In genomic region chr1:52166652-52167220, GRCm38 (mm10) we compare ENCODE assay signal across 10 mouse cellular contexts. TPM values are rescaled to one million over a fixed set of nuclear protein-coding genes. Genes with fewer than 3 reads are reported as not detected.
DNase-seq lines count a peak whose midpoint lies in the region; ATAC-seq and TF ChIP-seq lines count a peak whose summit lies in the region.
"Had no signal": no experiment of that assay in that cellular context is flagged by ENCODE, and none has a peak within 500 bp of the region (broad histone marks: within the 10 kb centered on the region; RNA-seq: fewer than 3 reads in every experiment).

No protein-coding gene starts in this region.

- TF ChIP-seq CTCF in forebrain, postnatal 0 days (IDR thresholded peaks at IDR 0.05; ENCODE audit: low read depth) = no peak
- no peak for TF ChIP-seq CTCF in midbrain, postnatal 0 days (IDR thresholded peaks at IDR 0.05)
- no peak for TF ChIP-seq CTCF in stomach, postnatal 0 days (IDR thresholded peaks at IDR 0.05; ENCODE audit: low read depth)

- no peak overlapping the region for H3K9ac ChIP-seq in forebrain, postnatal 0 days
- H3K9ac ChIP-seq in forebrain, embryonic 11.5 days (ENCODE audit: low read length) = no peak overlapping the region
- H3K9ac ChIP-seq in midbrain, postnatal 0 days (replicated peaks; ENCODE audit: low read length, poor library complexity, severe bottlenecking) = no peak overlapping the region
- H3K9ac ChIP-seq in stomach, postnatal 0 days (ENCODE audit: low read length) = no peak overlapping the region
- H3K9ac ChIP-seq: liver, embryonic 13.5 days had no signal

- H3K9me3 ChIP-seq in forebrain, postnatal 0 days (ENCODE audit: low read length) = no peaks in the 10 kb centered on the region
- no peaks in the 10 kb centered on the region for H3K9me3 ChIP-seq in forebrain, embryonic 11.5 days (ENCODE audit: control insufficient read depth, low read length)
- H3K9me3 ChIP-seq in midbrain, embryonic 10.5 days (replicated peaks) = no peaks in the 10 kb centered on the region
- no peaks in the 10 kb centered on the region for H3K9me3 ChIP-seq in midbrain, postnatal 0 days (ENCODE audit: low read length)
- no peaks in the 10 kb centered on the region for H3K9me3 ChIP-seq in stomach, postnatal 0 days (ENCODE audit: control insufficient read depth, low read length)
- H3K9me3 ChIP-seq: G1E; liver, embryonic 13.5 days had no signal

- ATAC-seq in forebrain, postnatal 0 days = 0 out of 2 replicates have a peak, but pooled peaks have one; percentile 14
- no peak for ATAC-seq in forebrain, embryonic 11.5 days (replicated peaks; ENCODE audit: low FRiP score)
- no peak for ATAC-seq in midbrain, postnatal 0 days (ENCODE audit: low FRiP score)
- ATAC-seq in hematopoietic stem cell, adult 5-6 weeks (replicated peaks in 1 of 2; ENCODE audit: insufficient read depth in 1 of 2, low FRiP score in 2 of 2, low TSS enrichment in 1 of 2, low read depth in 1 of 2, poor library complexity in 2 of 2, severe bottlenecking in 2 of 2) = peak; percentile 72 to 76
- ATAC-seq in stomach, postnatal 0 days (ENCODE audit: low FRiP score, low TSS enrichment) = no peak

- H3K4me1 ChIP-seq in forebrain, postnatal 0 days (ENCODE audit: insufficient read depth) = no peaks in the 10 kb centered on the region
- H3K4me1 ChIP-seq in forebrain, embryonic 11.5 days (replicated peaks; ENCODE audit: control insufficient read depth, insufficient read depth, low read length) = no peaks in the 10 kb centered on the region
- H3K4me1 ChIP-seq in midbrain, embryonic 10.5 days = 0 out of 2 replicates have a peak, but pooled peaks cover under 1% of the 10 kb centered on the region
- H3K4me1 ChIP-seq in midbrain, postnatal 0 days (ENCODE audit: insufficient read depth, low read length) = no peaks in the 10 kb centered on the region
- H3K4me1 ChIP-seq in stomach, postnatal 0 days (replicated peaks; ENCODE audit: control insufficient read depth, insufficient read depth) = no peaks in the 10 kb centered on the region

- H3K36me3 ChIP-seq in forebrain, postnatal 0 days (ENCODE audit: insufficient read depth) = peaks cover 17% of the 10 kb centered on the region
- no peaks in the 10 kb centered on the region for H3K36me3 ChIP-seq in forebrain, embryonic 11.5 days (ENCODE audit: control insufficient read depth, insufficient read depth, low read length)
- H3K36me3 ChIP-seq in midbrain, embryonic 10.5 days = no peaks in the 10 kb centered on the region
- peaks cover 13% of the 10 kb centered on the region; the same call in 1 of the 2 replicates for H3K36me3 ChIP-seq in midbrain, postnatal 0 days (ENCODE audit: insufficient read depth, low read length)
- no peaks in the 10 kb centered on the region for H3K36me3 ChIP-seq in stomach, postnatal 0 days (ENCODE audit: control insufficient read depth, insufficient read depth, low read length)

- no peak overlapping the region for H3K4me2 ChIP-seq in forebrain, postnatal 0 days (ENCODE audit: low read depth)
- H3K4me2 ChIP-seq in forebrain, embryonic 11.5 days (ENCODE audit: low read depth, low read length, severe bottlenecking) = no peak overlapping the region
- no peak overlapping the region for H3K4me2 ChIP-seq in midbrain, postnatal 0 days (ENCODE audit: low read depth, low read length, poor library complexity, severe bottlenecking)
- H3K4me2 ChIP-seq in stomach, postnatal 0 days (replicated peaks; ENCODE audit: low read depth) = peak overlapping the region; percentile 5; the same call in 1 of the 2 replicates
- H3K4me2 ChIP-seq: liver, embryonic 13.5 days had no signal

- H3K4me3 ChIP-seq in forebrain, postnatal 0 days (ENCODE audit: low read depth, low read length) = no peak overlapping the region
- no peak overlapping the region for H3K4me3 ChIP-seq in forebrain, embryonic 11.5 days (ENCODE audit: low read depth, low read length)
- no peak overlapping the region for H3K4me3 ChIP-seq in midbrain, embryonic 10.5 days
- H3K4me3 ChIP-seq in midbrain, postnatal 0 days (ENCODE audit: low read depth, low read length) = no peak overlapping the region
- no peak overlapping the region for H3K4me3 ChIP-seq in stomach, postnatal 0 days (ENCODE audit: low read depth, low read length)
- H3K4me3 ChIP-seq: liver, embryonic 13.5 days had no signal

- H3K27me3 ChIP-seq in forebrain, postnatal 0 days (ENCODE audit: insufficient read depth, low read length) = no peaks in the 10 kb centered on the region
- H3K27me3 ChIP-seq in forebrain, embryonic 11.5 days (ENCODE audit: control insufficient read depth, insufficient read depth, low read length) = no peaks in the 10 kb centered on the region
- H3K27me3 ChIP-seq in midbrain, embryonic 10.5 days (ENCODE audit: low read depth, poor library complexity, severe bottlenecking) = no peaks in the 10 kb centered on the region
- H3K27me3 ChIP-seq in midbrain, postnatal 0 days (ENCODE audit: insufficient read depth, low read length) = no peaks in the 10 kb centered on the region
- no peaks in the 10 kb centered on the region for H3K27me3 ChIP-seq in stomach, postnatal 0 days (ENCODE audit: control insufficient read depth, insufficient read depth, low read length)
- H3K27me3 ChIP-seq: liver, embryonic 13.5 days had no signal

- TF ChIP-seq EP300 in stomach, postnatal 0 days (optimal IDR thresholded peaks at IDR 0.05) = no peak

- 69% methylated on average over 14 of the region's 14 CpGs for WGBS in forebrain, postnatal 0 days
- WGBS in forebrain, embryonic 11.5 days = 78% methylated on average over 14 of the region's 14 CpGs
- 79% methylated on average over 14 of the region's 14 CpGs for WGBS in midbrain, embryonic 10.5 days
- 70% methylated on average over 14 of the region's 14 CpGs for WGBS in midbrain, postnatal 0 days
- WGBS in stomach, postnatal 0 days = 58% methylated on average over 14 of the region's 14 CpGs

- no peak for DNase-seq in forebrain, postnatal 0 days
- DNase-seq in forebrain, embryonic 11.5 days (ENCODE audit: low spot score) = no peak
- peak; percentile 5 for DNase-seq in midbrain, embryonic 10.5 days (ENCODE audit: low spot score)
- no peak for DNase-seq in midbrain, postnatal 0 days (ENCODE audit: low spot score)
- no peak for DNase-seq in stomach, postnatal 0 days (ENCODE audit: low spot score)
- no peak for DNase-seq in urinary bladder, postnatal 25 days (ENCODE audit: low spot score)
- no peak for DNase-seq in layer of hippocampus, adult 18-20 months (ENCODE audit: low spot score in 2 of 2)
- DNase-seq: liver, embryonic 13.5 days had no signal

- H3K27ac ChIP-seq in forebrain, postnatal 0 days (ENCODE audit: low read depth, low read length) = no peak overlapping the region
- H3K27ac ChIP-seq in forebrain, embryonic 11.5 days (ENCODE audit: low read depth, low read length) = no peak overlapping the region
- no peak overlapping the region for H3K27ac ChIP-seq in midbrain, embryonic 10.5 days (replicated peaks)
- no peak overlapping the region for H3K27ac ChIP-seq in midbrain, postnatal 0 days (ENCODE audit: low read depth, low read length)
- no peak overlapping the region for H3K27ac ChIP-seq in stomach, postnatal 0 days (replicated peaks)
- H3K27ac ChIP-seq: liver, embryonic 13.5 days had no signal

RNA-seq across cellular contexts. Expression of gene Stat1, which starts 47.5 kb away (rescaled TPM):
- 10.9 and 22.3 TPM in 2 replicates for total RNA-seq in forebrain, postnatal 0 days (2014; rRNA removed)
- polyA plus RNA-seq in forebrain, postnatal 0 days (2015; fragmentation: Nextera tagmentation; extraction: Ambion mirVana) = 9.3 and 12.2 TPM in 2 replicates
- polyA plus RNA-seq in forebrain, embryonic 11.5 days (2014; fragmentation: Nextera tagmentation; extraction: Ambion mirVana) = 15.6 and 17.4 TPM in 2 replicates
- 11.2 and 14.6 TPM in 2 replicates for polyA plus RNA-seq in midbrain, embryonic 10.5 days (2016; fragmentation: Nextera tagmentation; extraction: Ambion mirVana)
- total RNA-seq in midbrain, postnatal 0 days (2014; rRNA removed) = 27.5 and 28.9 TPM in 2 replicates
- polyA plus RNA-seq in midbrain, postnatal 0 days (2015; fragmentation: Nextera tagmentation; extraction: Ambion mirVana) = 11.2 and 13.0 TPM in 2 replicates
- total RNA-seq in hematopoietic stem cell, adult 5-6 weeks (2017) = 112 and 123 TPM in 2 replicates
- 22.2 and 24.0 TPM in 2 replicates for polyA plus RNA-seq in stomach, postnatal 0 days (2015; fragmentation: Nextera tagmentation; extraction: Ambion mirVana)
- 10 to 100 TPM; 22.0 to 23.5 TPM for total RNA-seq in layer of hippocampus, adult 18-20 months (2021)

Comparison
In these comparisons a context has a peak if more than half of its experiments do, and no peak if none do; other contexts are left out.
1. ATAC-seq: peak in forebrain, postnatal 0 days (single experiment) and hematopoietic stem cell, adult 5-6 weeks (2 of 2); none in forebrain, embryonic 11.5 days (single experiment), midbrain, postnatal 0 days (single experiment) and stomach, postnatal 0 days (single experiment).